Mouse (Mus musculus) small intestine, adult 2 months (tissue): Measurements from ENCODE around the gene Irak1.

ENCODE experiments used
- CTCF ChIP-seq: fragments of 200-500 bp; IDR thresholded peaks from 2 replicates; pipeline ENCODE4 v1.5.1; 2012; ENCODE audit warnings: low read depth, mild to moderate bottlenecking, control low read depth, inconsistent platforms, low read length, moderate library complexity, mixed read lengths; ENCODE audit not compliant: insufficient replicate concordance, insufficient read length; ENCODE audit errors: extremely low read depth
- POLR2A ChIP-seq: fragments of 200-500 bp; IDR thresholded peaks from 2 replicates; pipeline ENCODE4 v1.6.1; 2012; ENCODE audit warnings: low read depth, mild to moderate bottlenecking, control low read depth, inconsistent platforms, low read length, moderate library complexity

GRCm38 (mm10) chrX:74022795-74023187 lies 927 bp downstream of the Irak1 start:
- TF ChIP-seq CTCF (no peak), POLR2A (no peak)
